25 mouse cellular contexts compared by ENCODE assay signal in genomic region chr1:179784098-179784497, GRCm38 (mm10). TPM values are rescaled to one million over a fixed set of nuclear protein-coding genes. Genes with fewer than 3 reads are reported as not detected.
"Had no signal": no experiment of that assay in that cellular context is flagged by ENCODE, and none has a peak within 500 bp of the region (broad histone marks: within the 10 kb centered on the region; RNA-seq: fewer than 3 reads in every experiment).

No protein-coding gene starts in this region.

- H3K27ac ChIP-seq: liver, embryonic 12.5 days; liver, embryonic 14.5 days; midbrain, embryonic 10.5 days; midbrain, embryonic 12.5 days; midbrain, embryonic 15.5 days; neural tube, embryonic 12.5 days had no signal

- H3K4me2 ChIP-seq: liver, embryonic 12.5 days; lung, embryonic 14.5 days; midbrain, embryonic 12.5 days; midbrain, embryonic 15.5 days; neural tube, embryonic 12.5 days had no signal

- H3K9ac ChIP-seq: liver, embryonic 12.5 days; liver, embryonic 14.5 days; lung, embryonic 14.5 days; midbrain, embryonic 12.5 days; midbrain, embryonic 15.5 days; neural tube, embryonic 12.5 days had no signal

- ATAC-seq: liver, embryonic 12.5 days; midbrain, embryonic 15.5 days had no signal

- H3K9me3 ChIP-seq: liver, embryonic 12.5 days; midbrain, embryonic 10.5 days; midbrain, embryonic 12.5 days; midbrain, embryonic 15.5 days; neural tube, embryonic 12.5 days had no signal

- H3K27me3 ChIP-seq: liver, embryonic 12.5 days; midbrain, embryonic 12.5 days; midbrain, embryonic 15.5 days; neural tube, embryonic 12.5 days had no signal

- H3K4me1 ChIP-seq: liver, embryonic 12.5 days; midbrain, embryonic 10.5 days; midbrain, embryonic 12.5 days; midbrain, embryonic 15.5 days; neural tube, embryonic 12.5 days had no signal

- DNase-seq: lung, adult 18-20 months; lung, embryonic 14.5 days; lung, postnatal 10 days; lung, postnatal 4 days; right cerebral cortex, postnatal 14 days; thymus, adult 2 months; thymus, postnatal 25 days; thymus, postnatal 4 days had no signal

- H3K4me3 ChIP-seq: liver, embryonic 12.5 days; midbrain, embryonic 10.5 days; midbrain, embryonic 12.5 days; midbrain, embryonic 15.5 days; neural tube, embryonic 12.5 days had no signal

RNA-seq across cellular contexts. Expression of gene Gm10518, which starts 19.1 kb away (rescaled TPM):
- total RNA-seq: midbrain, postnatal 0 days; monocyte, adult 5-6 weeks had no signal
- polyA plus RNA-seq: lung, embryonic 14.5 days; lung, embryonic 16.5 days; midbrain, postnatal 0 days; stomach, embryonic 16.5 days; thymus, adult 2 months; urinary bladder, adult 2 months had no signal

RNA-seq across cellular contexts. Expression of gene Kif28, which starts 39.0 kb away (rescaled TPM):
- total RNA-seq: megakaryocyte, adult 5-6 weeks; megakaryocyte-erythroid progenitor cell, adult 5-6 weeks; monocyte, adult 5-6 weeks; neutrophil, adult 5-6 weeks had no signal
- polyA plus RNA-seq: liver, embryonic 12.5 days; liver, embryonic 16.5 days; lung, embryonic 14.5 days; lung, embryonic 16.5 days; midbrain, embryonic 12.5 days; midbrain, embryonic 15.5 days; midbrain, postnatal 0 days; neural tube, embryonic 14.5 days; stomach, embryonic 14.5 days; urinary bladder, adult 2 months had no signal
